Mouse (Mus musculus): Measurements from ENCODE around the gene Tnrc6a.
A peak's percentile ranks its signal among the peaks of the same experiment; 100 is the strongest.

The Tnrc6a gene

DNA sequence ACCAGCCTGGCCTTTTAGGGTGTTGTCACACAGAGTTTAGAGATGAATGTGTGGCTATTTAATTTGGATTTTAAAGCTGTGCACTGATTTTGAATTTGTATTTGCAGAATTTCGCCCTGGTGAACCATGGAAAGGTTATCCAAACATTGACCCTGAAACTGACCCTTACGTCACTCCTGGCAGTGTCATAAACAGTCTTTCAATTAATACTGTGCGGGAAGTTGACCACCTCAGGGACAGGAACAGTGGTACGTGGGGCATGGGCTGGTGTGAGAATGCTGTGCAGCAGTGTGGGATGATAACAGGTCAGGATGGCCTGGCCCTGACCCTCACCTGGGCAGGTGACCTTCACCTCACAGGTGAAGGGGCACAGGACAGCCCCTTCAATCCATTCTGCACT, 63.6 kb downstream of the Tnrc6a start:
- DNase-seq (ENCODE audit: extremely low read depth, insufficient read length, low spot score), result no peak

DNA sequence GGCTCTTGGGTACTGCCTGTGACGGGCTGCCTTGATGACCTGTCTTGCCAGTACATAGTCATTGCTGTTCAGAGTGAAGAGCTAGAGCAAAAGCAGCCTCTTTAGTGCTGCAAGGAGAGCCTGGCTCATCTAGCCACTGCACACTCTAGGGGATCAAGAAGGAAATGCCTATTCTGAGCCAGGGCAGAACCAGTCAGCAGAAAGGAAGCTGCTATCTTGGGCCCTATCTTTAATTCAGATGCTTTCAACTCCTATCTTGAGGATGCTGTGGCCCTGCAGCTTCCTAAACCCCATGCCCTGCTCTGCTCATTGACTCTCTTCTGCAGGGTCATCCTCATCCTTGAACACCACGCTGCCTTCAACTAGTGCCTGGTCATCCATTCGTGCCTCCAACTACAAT, 64.8 kb downstream of the Tnrc6a start:
- DNase-seq (ENCODE audit: extremely low read depth, insufficient read length, low spot score), result no peak

DNA sequence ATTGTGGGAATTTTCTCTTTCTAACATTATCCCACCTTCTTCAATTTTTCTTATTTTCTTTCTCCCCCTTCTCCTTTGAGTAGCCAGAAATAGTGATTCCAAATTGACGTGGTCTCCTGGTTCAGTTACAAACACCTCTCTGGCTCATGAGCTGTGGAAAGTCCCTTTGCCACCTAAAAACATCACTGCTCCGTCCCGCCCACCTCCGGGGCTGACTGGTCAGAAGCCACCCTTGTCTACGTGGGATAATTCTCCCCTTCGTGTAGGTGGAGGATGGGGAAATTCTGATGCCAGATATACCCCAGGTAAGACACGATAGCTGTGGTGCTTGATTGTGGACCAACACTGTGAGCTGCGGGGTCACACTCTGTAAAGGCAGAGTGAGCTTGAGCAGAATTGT, 66.1 kb downstream of the Tnrc6a start:
- no peak for DNase-seq (ENCODE audit: extremely low read depth, insufficient read length, low spot score)

DNA sequence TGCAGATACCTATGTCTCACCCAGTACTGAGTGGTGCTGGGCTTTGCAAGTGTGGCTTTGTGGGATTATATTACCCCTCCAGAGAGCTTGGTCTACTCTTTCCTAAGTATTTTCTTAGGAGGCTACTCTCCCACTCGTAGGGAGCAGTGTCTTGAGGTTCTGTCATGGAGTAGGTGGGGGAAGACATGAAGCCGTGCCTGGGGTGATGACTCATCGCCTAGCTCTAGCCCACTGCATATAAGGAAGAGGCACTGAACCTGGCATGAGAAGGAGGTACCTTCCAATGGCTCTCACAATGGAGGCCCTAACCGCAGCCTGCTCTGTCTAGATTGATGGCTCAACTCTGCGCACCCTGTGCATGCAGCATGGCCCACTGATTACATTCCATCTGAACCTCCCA, 68.0 kb downstream of the Tnrc6a start:
- no peak for DNase-seq (ENCODE audit: extremely low read depth, insufficient read length, low spot score)

DNA sequence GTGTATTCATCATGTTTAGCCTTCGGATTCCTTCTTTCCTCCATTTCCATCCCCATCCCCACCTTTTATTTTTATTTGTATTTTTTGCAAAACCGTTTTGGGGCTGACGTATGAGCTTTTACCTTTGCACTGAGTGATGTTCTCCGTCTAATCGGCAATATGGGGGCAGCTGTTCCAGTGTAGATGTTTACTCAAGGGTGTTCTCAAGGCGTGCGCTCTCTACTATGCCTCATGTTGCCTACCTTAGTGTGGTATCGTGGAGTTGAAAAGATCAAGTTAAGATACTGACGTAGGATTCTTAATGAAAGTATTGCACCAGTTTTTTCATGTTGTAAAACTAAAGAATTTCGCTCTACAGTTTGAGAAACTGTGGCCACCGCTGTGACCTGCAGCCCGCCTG, 69.5 kb downstream of the Tnrc6a start:
- DNase-seq (ENCODE audit: extremely low read depth, insufficient read length, low spot score), result no peak

DNA sequence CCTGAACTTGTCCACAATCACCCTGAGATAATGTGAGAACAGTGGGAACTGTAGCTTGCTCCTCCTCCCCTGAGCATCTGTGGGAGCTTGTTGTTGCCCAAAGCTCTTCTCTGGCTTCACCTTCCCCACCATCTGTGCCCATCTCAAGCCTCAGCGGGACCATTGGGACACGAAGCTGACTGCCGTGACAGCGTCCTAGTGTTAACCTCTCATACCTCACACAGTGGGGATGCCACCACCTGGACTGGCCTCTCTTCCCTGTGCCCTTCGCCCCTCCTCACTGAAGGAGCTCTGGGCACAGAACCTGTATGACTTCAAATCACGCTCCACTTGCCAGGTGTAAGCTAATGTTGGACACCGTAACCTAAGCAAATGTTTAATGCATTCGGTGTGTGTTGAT, 71.0 kb downstream of the Tnrc6a start:
- no peak for DNase-seq (ENCODE audit: extremely low read depth, insufficient read length, low spot score)

DNA sequence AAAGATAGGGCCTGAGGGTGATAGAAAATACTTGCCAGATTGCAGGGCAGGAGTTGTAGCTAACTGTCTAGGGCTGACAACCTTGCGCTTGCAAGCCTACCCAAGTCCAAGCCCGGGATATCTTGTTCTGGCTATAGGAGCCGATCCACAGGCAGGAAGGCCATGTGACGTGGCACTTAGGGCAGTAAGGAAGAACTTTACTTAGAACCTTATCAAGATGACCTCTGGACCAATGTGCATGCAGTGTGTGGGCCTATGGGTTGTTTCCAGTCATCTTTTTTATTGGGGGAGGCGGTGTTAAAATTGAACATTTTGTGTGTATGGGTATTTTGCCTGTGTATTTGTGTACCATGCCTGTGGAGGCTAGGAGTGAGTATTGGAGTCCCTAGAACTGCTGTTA, 72.7 kb downstream of the Tnrc6a start:
- no peak for DNase-seq (ENCODE audit: extremely low read depth, insufficient read length, low spot score)

DNA sequence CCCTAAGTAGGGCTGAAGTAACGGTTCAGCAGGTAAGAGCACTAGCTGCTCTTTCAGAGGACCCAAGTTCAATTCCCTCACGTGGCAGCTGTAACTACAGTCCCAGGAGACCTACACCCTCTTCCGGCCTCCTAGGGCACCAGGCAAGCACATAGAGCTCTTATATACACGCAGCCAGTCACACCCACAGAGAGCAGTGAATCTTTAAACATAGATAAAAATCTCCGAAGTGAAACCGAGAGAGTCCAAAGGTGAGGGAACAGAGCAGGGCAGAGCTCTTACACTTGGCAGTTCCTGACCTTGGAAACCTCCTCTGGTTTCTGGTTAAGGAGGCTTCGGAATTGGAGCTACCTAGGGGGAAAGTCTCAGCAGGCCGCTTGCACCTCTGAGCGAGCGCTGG, 75.0 kb downstream of the Tnrc6a start:
- DNase-seq (ENCODE audit: extremely low read depth, insufficient read length, low spot score), result no peak

DNA sequence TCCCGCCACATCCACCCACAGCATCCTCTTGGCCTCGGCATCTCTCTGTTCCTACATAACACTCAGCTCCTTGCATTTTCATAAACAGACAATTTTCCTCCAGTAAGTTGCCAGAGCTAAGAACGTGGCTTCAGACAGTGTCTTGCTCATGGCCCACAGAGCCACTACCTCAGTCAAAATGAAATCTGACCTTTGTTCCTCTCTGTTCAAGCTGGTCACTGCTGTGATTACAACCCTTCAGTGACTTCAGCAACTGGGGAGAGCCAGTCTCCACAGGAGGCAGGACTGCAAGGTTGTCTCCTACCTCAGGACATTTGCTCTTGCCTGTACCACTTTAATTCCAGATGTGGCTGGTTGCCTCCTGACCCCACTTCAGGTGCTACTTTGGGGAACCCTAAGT, 75.5 kb downstream of the Tnrc6a start:
- DNase-seq (ENCODE audit: extremely low read depth, insufficient read length, low spot score), result no peak

DNA sequence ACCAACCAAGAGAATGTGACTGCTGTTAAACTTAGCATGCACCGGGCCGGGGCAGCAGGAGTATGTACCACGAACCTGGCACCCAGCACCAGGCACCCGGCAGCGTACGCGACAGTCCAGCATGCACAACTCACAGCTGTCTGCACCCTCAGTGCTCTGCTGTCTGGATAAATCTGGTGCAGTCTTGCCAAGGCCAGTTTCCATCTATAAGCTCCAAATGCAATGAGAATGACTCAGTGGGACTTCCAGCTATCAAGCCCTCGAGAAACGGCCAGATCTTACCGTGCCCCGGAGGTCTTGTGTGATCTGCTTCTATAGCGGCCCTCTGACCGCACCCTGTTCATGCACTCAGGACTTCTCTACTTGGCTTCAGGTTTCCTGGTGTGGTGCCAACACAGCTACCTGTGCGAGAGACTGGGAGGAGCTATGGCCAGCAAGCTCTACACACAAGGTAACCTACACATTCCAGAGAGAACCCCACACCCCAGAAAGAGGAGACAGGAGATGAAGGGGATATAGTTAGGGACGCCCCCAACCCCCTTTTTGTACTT, 76.0 kb downstream of the Tnrc6a start:
- DNase-seq (ENCODE audit: extremely low read depth, insufficient read length, low spot score), result no peak

DNA sequence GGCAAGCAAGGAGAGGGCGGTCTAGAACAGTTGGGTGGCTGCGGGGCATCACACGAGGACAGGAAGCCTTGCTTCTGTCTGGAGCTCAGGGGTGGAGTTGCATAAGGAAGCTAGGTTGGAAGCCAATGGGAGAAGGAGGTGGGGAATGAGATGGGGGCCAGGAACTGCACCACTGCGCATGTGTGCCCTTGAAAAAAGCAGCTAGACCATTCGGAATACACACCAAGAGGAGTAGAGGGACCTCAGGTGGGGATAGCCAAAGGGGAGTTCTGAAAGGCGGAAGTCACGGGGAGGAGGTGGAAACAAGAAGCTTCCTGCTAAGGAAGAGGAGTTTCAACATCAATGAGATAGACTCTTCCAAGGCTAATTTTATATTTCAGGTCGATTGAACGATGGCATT, 77.0 kb downstream of the Tnrc6a start:
- DNase-seq (ENCODE audit: extremely low read depth, insufficient read length, low spot score), result no peak

DNA sequence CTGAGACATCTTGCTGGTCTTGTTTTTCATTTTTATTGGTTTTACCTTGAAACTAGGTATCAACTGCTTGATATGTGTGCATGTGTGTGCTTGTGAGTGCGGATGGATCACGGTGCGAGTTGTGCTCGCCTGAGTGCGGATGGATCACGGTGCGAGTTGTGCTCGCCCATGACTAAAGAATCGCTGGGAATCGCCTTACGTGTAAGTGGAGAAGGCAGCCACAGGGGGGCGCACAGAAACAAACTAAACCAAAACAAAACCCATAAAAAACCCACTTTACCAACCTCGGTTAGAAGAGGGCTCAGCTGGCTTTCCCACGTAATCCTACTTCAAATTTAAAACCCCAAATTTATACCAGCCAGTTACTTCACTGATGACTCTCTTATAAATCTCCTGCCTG, 81.6 kb downstream of the Tnrc6a start:
- DNase-seq (ENCODE audit: extremely low read depth, insufficient read length, low spot score), result peak; percentile 33

DNA sequence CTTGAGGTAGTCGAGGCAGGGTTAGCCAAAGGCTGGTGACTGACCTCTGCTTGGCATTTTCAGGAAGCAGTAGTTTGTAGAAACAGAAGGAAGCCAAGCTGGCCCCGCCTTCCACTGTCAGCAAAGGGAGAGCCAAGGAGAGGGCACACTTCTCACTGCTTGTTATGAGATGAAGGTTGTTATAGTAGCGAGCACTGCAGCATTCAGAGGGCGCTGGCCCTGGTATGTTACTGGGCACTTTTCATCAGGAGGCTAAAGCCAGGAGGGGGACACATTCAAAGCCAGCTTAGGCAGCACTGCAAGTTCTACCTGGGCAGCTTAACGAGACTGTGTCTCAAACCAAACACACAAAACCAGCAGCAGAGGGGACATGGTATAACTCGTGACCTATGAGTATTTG, 83.9 kb downstream of the Tnrc6a start:
- DNase-seq (ENCODE audit: extremely low read depth, insufficient read length, low spot score), result no peak

DNA sequence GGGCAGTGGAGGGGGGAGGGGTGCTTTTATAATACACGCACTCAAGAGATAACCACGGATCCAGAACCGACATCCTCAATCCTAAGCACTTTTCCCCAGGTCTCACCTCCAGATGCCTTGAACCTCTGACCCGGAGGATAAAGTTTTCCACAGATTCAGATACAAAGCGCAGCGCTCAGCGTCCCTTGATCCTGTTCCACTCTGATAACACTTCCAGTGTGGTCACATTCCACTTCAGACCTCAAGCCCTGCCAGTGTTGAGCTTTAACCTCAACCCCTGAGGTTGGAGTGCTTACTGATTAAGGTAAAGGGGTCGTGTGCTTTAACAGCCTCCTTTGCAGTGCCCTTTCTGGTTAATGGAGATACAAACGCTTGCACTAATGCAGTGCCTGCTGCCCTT, 86.2 kb downstream of the Tnrc6a start:
- DNase-seq (ENCODE audit: extremely low read depth, insufficient read length, low spot score), result no peak

DNA sequence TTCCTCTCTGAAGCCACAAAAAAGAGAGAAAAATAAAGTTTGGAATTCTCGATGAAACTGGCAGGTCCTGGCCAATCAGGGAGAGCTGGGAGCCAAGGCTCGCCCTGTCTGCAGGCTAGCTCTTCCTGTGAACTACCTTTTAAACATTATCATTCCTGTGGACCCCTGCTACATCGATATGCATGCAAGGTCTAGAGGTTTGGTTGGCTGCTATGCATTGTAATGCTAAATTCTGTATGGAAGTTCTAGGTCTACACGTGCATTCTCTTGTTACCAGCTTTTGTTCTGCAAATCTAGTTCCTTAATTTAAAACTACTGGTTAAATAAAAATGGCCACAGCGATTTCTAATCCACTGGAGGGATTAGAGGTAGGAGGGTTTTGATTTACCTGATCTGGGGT, 87.8 kb downstream of the Tnrc6a start:
- DNase-seq (ENCODE audit: extremely low read depth, insufficient read length, low spot score), result no peak

DNA sequence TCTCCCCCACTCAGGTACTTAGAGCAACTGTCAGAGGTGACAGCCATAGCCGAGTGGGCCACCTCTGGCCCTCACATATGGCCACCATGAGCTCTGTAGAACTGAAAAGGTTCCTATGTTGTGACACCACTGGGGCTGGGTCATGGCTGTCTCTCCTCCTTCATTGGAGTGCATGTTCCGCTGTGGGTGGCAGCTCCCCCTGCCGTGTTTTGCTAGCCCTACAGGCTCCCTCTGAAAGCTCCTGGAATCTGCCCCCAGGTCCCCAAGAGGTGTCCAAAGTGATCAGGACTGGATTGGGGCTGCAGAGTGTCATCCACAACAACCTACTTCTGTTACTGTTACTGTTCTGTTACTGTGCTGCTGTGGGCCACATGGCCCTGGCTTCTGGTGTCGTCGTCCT, 88.6 kb downstream of the Tnrc6a start:
- DNase-seq (ENCODE audit: extremely low read depth, insufficient read length, low spot score), result no peak

DNA sequence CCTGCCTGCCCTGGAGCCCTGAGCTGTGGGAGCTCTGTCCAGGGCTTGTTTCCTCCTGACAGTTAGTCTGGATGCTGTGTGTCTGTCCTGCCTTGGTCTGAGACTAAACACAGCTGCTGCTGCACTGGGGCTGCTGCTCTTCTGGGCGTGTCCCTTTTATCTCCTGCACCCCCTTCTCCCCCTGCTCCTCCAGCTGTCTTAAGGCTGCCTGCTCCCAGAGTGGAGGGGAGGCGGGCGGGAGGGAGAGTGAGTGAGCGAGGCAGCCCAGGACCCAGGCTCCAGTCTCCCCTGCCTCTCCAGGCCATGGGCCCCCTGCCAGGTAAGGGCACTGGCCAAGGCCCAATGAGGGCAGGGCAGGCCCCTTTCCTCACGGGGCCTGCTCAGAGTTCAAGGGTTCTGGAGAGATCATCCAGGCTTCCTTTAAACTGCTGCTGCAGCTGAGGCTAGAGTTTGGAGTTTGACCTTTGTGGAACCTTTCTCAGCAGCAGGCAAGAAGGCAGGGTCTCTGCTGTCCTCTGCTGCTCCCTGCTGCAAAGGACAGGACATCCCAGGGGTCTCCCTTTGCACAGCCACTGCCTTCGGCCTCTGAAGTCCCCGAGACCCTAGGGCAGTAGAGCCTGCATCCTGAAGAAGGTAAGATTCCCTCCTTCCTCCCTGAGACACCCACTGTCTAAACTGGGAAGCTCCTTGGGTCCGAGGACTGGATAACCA, 90.8 kb downstream of the Tnrc6a start, which contains the start of gene Slc5a11:
Slc5a11 (plus strand) TSS at position 416 of the 711 bp plus-strand sequence.
- DNase-seq (ENCODE audit: extremely low read depth, insufficient read length, low spot score), result no peak

DNA sequence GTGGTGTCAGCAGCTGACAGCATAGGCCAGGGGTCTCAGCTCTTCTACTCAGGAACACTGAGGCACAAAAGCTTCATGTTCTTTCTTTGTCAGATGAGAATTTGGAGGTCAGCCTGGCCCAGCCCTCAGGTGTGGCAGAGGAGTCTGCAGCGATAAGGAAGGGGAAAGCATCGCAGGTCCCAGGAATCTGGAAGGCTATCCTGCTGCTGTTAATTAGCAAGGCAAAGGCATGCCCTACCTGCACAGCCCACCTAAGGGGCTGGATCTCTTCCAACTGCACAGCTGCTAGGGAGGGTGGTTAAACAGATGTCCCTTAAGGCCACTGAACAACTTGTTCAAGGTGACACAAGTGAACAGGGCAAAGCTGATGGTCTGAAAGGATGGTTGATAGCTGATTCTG, 91.5 kb downstream of the Tnrc6a start:
- DNase-seq (ENCODE audit: extremely low read depth, insufficient read length, low spot score), result no peak

DNA sequence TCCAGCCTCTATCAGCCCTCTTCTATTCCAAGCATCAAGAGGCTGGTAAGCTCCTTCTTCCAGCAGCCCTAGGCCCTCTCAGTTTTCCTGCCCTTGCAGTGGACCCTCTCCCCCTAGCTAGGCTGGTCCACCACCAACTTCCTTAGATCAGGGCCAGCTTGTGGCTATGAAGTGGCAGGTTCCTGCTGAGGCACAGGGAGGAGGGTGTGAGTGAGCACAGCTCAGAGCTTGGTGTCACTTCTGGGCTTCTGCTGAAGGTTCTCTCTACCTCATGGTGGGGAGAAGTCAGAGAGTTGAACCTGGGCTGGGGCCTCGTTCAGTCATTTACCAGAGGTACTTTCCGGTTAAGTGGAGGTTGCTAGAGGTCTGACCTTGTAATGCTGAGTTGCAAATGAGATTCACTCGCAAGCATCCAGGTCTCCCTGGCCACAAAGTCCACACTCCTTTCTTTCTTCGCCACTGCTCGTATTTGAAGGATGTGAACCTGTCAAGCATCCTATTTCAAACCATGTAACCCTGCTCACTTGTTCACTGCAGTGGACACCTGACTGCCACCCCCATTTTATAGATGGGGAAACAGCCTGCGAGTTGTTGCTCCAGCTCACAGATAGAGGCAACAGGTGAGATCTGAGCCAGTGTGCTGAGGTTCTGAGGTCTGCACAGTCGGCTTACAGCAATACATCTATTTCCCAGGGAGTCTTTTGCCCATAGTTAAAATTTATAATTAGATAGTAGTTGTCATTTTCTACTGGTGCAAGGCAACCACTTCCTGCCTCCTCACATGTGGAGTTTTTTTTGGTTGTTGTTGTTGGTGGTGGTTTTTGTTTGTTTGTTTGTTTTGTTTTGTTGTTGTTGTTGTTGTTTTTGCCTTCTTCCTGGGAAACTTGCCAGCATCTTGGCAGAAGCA, 94.0 kb downstream of the Tnrc6a start:
- no peak for DNase-seq (ENCODE audit: extremely low read depth, insufficient read length, low spot score)

DNA sequence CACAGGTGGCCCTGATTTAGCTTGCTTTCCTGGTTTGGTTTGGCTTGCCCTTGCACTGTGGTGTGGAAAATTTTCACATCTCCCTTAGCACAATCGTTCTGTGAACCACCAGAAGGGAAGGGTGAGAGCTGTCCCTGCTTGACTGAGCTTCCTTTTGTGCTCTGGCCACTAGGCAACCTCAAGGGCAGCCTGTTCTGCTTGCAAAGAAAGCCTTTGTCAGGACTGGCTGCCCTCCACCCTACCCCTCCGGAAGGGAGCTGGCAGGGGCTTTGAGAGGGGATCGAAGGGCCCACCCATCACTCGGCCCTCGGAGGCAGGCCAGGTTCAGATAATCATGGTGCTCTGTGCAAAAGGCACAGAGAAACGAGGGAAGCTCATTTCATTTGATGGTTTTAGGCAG, 94.9 kb downstream of the Tnrc6a start:
- no peak for DNase-seq (ENCODE audit: extremely low read depth, insufficient read length, low spot score)

DNA sequence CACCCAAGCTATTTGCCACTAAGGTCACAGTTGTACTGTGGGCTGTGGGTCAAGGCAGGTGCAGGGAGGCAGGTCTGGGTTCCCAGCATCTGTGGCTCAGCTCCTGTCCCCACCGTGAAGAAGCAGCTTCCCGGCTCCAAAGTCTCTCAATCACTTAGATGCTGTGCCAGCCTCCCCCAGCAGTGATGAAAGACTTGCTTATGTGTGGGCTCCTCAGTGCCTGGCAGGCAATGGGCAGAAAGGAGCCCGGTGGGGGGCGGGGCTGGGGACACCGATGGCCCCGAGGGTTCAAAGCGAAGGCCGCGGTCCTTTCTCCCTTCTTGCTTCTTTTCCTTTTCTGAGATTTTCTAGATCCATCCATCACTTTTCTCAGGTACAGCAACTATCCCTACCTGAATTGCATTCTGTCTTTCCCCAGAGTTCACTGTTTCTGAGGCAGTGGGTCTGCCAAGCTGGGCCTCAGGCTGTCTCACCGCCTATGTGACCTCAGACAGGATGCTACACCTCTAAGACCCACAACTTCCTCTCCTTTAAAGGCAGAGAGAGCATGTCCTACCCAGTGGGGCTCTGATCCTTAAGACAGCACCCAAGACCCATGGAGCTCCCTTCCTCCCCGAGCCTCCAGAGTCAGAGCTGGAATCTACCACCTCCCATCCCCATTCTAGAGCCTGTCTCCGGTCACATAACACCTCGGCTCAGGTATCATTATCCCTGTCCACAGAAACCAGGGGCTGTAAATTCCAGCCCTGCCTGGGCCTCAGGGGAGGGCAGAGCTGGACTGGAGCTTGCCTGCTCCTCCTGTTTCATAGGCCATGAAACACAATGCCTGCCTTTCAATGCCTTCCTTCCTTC, 96.3 kb downstream of the Tnrc6a start:
- no peak for DNase-seq (ENCODE audit: extremely low read depth, insufficient read length, low spot score)
